Mouse (Mus musculus): ENCODE results near the gene Lrp4.

The Lrp4 gene

DNA sequence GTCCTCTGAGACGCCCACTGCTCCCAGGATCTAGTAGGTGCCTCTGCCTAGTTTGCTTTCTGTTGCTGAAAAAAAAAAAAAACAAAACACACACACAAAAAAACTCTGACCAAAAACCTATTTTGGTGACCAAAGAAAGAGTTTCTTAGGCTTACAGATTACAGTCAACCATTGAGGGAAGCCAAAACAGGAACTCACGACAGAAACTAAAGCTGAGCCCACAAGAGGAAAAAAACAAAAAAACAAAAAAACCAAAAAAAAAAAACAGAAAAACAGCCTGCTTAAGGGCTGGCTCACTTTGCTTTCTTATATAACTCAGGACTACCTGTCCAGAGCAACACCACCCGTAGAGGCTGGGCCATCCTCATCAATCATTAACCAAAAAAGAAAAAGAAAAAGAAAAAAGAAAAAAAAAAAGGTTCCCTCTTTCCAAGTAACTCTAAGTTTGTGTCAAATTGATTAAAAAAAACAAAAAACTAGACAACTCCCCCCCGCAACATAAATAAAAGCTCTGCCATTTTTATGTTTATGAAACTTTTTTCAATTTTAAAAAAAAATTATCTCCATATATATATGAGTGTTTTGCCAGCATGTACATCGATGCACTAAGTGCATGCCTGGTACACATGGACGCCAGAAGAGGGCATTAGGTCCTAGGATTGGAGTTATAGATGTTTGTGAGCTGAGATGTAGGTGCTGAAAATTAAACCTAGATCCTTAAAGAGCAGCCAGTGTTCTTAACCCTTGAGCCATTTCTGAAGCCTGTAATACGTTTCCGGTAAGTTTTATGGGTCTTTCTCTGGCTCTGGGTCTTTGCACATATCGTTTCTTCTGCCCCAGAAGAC lies 3.9 kb upstream of the Lrp4 start:
- DNase-seq (ENCODE audit: low read depth): no peak

DNA sequence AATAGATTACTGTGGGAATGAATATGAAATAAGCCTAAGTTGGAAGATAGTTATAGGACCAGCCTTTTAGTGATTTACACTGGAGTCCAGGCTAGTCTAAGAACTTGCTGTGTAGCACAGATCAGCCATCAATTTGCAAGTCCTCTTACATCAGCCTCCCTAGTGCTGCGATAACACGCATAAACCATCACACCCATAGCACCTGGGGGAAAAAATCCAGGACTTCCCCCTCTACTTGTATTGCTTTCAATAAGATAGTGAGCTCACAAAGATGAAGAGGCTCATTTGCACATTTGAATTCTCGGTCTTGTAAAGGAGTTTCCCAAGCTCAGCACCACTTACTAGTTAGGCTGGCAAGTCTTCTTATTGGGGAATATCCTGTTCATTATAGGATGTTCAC lies 2.9 kb upstream of the Lrp4 start:
- no peak for DNase-seq (ENCODE audit: low read depth)

DNA sequence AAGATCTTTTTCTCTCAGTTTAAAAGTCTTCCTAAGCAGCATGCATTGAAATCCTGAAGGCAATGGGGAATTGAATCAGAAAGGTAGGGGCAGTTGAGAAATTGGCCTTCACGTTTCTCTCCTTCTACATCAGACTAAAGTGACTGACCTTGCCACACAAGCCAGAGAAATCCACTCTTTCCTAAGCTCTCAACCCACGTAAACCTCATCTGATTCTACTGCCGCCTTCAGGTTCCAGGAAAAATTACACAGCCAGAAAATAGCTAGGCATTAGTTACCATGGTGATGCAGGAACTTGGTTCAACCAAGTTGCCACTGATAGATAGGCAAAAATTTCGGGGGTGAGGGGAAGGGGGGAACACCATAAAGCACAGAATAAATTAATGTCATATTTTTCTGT lies 1.5 kb upstream of the Lrp4 start:
- peak; percentile 45 for DNase-seq (ENCODE audit: low read depth)

DNA sequence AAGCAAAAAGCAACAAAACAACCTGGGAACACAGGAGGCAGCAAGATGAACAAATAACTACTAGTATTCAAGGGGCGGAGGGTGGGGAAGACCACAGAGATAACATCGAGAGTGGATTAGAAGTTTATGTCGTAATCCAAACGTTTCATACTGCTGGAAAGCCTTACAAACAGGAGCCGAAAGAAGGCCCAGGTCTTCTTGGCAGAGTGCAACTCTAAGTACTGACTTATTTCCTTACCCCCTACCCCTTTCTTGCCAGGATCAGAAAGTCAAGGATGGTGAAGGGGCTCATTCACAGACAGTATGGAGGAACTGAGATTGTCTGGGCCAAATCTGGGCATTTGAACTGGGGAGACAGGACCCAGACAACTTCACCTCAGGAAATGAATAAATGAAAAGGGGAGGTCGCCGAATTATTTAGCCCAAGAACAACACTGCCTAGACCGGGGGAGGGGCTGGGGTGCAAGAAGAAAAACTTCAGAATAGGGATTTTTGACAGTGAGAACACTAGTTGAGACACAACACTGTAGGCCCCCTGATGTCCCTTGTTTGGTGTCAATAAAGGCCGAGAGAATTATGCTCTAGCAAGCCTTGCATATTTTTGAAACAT lies 715 bp upstream of the Lrp4 start:
- DNase-seq (ENCODE audit: low read depth): no peak

DNA sequence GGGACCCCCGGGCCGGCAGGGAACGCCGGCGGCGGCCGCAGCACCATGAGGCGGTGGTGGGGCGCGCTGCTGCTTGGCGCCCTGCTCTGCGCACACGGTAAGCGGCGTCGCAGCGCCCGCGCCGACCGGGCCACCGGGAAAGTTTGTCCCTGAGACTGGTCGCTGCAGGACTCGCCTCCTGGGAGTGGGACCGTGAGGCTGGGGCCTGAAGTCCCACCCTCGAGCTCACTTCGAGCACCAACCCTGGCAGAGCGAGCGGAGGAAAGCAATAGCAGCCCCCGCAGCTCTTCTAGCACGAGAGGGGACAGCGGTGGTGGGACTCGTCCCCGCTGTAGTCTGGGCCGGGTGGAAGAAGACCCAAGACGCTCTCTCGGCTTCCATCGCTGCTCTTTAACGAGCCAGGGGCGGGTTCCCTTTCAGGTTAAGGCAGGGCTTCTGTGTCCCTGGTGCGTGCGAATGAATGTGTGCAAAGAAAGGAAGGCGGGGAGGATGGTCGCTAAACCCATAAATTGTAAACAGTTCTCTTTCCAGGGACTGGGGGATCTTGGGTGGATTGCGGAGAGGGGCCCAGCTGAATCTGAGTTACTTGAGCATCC lies 443 bp downstream of the Lrp4 start:
- DNase-seq (ENCODE audit: low read depth): no peak

DNA sequence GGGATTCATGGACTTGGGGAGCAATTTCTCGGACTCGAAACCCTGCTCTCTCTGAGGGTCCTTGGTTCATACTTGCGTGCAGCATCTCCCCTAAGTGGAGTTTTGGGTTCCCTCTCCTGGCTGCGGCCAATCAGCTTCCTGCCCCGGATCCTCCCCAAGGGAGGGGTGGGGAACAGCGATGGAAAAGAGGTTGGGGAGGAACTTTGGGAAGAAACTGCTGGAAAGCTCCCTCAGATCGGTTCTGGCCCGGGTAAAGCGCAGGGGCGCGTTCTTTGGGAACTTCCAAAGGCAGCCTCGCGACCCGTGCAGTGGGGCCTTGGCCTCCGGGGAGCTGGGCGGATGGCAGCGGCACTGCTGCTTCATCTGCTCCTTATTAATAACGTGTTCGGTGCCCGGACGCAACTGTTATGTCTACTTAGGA lies 951 bp downstream of the Lrp4 start:
- DNase-seq (ENCODE audit: low read depth): no peak

DNA sequence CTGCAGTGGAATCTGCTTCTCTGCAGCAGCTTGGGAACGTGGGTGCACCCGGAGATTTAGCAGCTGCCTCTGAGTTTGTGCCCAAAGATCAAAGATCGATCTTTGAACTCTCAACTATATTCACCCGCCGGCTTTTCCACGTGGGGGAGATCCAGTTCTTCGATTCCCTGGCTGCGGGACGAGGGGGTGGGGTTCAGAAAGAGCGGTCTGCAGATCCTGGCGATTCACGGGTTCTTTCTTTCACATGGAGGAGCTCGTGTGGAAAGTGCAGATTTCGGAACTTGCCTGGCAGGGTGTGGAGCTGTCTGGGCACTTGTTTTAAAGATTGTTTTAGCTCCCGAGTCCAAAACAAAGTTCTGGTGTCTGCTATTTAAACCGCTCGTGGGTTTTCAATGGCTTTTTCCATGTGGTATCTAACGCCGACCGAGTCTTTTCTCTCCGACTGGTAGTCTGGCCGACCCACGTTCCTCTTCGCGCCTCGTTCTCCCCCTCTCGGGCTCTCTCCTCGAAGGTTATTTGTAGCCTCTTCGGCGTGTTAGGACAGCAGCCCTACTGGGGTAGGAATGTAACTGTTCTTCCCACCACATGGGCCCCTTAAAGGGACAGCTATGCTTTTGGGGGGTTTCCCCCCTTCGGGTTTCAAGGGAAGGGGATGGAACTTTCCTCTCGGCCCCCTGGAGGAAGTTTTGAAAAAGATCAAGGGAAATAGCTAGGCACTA lies 1.5 kb downstream of the Lrp4 start:
- no peak for DNase-seq (ENCODE audit: low read depth)

DNA sequence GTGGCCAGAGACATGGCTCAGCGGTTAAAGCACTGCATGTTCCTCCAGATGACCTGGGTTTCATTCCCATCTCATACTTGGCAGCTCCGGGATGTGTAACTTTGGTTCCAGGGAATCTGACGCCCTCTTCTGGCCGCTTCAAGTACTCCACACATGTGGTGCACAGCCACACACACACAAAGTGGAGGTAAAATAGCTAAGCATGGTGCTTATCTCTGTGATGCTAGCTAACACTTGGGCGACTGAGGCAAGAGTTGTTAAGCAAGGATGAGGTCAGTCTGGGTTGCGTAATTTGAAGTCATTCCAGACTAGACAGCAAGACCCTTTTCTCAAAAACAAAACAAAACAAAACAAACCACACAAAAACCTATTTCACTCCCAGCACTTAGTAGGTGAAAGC lies 2.8 kb downstream of the Lrp4 start:
- DNase-seq (ENCODE audit: low read depth): no peak

DNA sequence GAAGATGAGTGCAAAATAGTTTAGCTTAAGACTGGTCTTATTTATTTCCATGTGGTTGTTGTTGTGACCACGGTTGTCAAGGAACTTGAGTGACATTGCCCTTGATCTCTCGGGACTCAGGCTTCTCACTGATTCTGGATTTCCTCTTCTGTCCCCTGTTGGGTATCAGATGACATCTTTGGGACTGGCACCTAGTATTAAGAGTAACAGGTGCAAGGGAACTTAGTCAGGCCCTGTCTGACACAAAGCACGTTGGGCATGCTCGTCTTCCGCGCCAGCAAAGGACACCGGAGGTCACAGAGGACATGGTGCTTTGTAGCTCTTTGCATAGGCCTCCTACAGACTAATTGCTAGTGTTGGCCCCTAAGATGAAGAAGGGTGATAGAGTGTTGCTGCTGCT lies 3.5 kb downstream of the Lrp4 start:
- DNase-seq (ENCODE audit: low read depth): no peak

DNA sequence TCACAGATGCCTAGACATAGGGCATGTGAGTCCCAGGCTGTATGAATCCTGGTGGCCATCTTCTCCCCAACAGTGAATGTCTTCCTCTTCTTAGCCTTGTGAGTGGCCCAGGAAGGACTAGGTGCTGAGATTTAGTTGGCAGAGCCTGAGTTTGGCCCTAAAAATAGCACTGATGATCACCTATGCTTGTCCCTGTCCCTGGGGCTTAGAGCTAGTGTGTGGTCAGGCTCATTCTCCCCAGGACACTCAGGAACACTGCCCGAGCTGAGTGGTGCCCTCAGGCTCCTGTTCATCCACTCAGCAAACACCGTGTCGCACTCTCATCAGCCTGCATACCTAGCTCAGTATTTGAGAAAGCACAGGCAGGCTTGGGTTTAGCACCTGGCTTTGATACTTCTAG lies 4.0 kb downstream of the Lrp4 start:
- no peak for DNase-seq (ENCODE audit: low read depth)

DNA sequence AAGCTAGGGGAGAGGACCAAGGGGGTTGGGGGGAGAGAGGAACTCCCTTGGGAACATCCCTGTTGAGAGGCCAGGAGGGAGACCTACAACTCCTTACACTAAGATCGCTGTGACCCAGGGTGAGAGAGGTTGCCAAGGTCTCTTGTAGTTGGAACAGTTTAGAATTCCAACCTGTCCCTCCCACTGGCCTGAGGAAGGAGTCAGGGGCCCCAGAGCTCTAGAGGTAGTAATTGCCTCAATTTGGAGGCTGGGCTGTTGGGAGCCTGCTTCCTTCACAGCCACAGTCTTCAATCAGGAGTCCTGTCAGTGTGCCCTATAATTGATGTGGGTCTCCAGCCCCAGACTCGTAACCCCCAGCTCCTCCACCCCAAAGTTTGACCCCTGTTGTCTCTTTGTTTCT lies 4.9 kb downstream of the Lrp4 start:
- no peak for DNase-seq (ENCODE audit: low read depth)

DNA sequence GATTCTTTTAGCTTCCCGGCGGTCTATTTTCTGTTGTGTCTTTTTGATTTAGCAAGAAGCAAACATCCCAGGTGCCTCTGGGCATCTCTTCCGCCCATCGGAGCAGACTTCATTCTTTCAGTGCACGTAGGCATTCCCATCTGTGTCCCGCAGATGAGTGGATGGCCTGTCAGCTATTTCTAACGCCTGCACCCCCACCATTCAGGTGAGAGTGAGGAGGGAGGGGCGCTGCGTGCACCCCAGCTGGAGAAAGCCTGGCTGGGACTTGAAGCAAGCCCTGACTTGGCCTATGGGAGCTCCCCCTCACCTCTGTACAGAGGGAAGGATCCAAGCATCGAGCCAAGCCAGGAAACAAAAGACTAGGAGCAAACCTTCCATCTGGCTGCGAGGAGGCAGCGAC lies 5.4 kb downstream of the Lrp4 start:
- DNase-seq (ENCODE audit: low read depth): no peak

DNA sequence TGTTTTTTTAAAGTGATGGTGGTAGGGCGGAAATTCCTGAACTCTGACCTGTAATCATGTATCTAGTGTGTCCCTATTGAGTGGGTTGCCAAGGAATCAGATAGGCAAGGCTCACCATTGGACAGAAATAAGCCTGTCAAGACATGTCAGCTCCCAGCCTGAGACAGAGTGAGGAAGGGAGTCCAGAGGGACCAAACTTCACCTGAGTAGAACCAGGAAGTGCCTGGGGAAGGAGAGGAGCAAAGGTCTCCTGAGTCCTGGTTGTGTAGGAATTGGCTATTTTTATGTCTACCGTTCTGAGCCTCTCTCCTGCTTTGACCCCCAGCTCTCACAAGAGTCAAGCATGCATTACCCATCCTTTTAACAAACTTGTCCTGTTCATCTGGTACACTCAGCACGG lies 8.6 kb downstream of the Lrp4 start:
- no peak for DNase-seq (ENCODE audit: low read depth)

DNA sequence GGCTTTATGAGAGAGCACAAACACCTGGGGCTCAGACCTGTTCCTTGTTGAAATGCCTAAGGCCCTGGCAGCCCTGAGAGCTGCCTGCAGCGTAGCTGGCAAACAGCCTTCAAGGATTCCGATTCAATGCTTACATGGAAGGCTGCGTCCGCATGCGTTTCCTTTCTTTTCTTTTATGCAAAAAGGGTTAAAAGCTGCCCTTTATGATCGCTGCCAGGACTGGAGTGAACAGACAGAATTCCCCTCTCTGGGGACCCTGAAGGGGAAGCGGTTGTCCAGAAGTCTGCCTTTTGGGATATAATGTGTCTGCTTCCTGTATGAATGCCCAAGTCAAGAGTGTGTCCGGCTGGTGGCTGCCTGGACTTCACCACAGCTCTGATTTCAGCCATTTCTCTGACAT lies 10.3 kb downstream of the Lrp4 start:
- no peak for DNase-seq (ENCODE audit: low read depth)

DNA sequence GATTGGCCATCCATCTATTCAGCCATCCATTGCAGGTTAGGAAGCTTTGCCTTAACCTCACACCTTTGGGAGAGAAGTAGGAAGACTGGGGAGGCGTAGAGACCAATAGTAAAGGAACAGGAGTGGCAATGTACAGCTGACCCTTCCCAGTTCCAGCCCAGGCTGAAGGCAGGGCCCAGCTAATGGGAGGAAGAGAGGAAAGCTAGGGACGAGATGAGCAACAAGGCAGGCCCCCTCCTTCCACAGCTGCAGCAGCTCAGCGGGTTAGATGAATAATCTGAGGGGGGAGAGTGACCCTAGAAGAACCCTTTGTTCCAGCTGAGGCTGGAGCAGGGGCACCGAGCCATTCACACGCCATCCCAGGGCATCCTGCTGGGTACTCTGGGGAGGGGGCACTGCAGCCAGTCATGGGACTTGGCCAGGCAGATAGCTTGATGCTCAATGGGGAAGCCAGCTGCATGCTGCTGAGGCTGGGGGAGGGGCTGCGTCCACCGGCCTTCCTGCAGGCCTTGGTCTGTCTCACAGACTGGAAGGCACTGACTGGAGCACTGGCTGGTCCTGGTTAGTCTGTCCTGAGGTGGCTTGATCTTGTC lies 12.8 kb downstream of the Lrp4 start:
- DNase-seq (ENCODE audit: low read depth): no peak

DNA sequence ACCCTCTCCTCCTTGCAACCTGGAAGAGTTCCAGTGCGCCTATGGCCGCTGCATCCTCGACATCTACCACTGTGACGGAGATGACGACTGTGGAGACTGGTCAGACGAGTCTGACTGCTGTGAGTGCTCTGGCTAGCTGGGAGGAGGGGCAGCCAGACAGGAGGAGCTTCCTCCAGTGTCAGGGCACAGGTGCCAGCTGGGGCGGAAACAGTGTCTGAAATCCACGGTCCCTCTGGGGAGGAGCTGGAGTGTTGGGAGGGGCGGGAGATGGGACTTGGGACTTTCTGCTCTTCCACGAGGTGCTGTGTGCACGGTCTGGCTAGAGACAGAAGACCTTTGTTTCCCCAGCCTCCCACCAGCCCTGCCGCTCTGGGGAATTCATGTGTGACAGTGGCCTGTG lies 17.0 kb downstream of the Lrp4 start:
- no peak for DNase-seq (ENCODE audit: low read depth)

DNA sequence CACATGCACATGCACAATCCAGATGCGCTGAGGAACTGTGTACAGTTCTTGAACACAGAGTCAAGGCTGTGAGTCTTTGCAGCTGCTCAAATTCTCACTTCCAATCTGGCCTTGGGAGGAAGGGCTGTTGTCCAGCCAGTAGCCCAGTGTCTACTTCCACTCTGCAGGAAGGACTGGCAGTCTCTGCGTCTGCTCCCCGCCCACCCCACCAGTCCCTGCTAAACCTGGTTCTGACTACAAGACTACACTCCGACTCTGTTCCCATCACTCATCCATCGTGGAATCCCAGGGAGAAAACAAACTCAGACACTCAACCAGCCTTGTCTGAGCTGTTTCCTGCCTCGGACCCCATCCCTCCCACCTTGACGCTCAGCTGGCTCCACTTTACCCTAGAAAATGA lies 18.5 kb downstream of the Lrp4 start:
- DNase-seq (ENCODE audit: low read depth): peak; percentile 38

DNA sequence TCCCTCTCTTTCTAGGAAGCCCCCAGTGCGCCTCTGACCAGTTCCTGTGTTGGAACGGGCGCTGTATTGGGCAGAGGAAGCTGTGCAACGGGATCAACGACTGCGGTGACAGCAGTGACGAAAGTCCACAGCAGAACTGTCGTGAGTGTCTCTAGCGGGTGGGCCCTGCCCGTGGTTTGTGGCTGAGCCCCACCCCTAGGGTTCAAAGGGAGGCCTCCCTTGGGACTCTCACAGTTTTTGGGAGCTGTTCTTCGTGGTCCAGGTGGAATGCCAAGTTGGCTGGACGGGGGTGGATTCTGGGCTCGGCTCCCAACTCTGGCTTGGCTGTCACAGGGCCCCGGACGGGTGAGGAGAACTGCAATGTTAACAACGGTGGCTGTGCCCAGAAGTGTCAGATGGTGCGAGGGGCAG lies 18.9 kb downstream of the Lrp4 start:
- DNase-seq (ENCODE audit: low read depth): peak; percentile 63

DNA sequence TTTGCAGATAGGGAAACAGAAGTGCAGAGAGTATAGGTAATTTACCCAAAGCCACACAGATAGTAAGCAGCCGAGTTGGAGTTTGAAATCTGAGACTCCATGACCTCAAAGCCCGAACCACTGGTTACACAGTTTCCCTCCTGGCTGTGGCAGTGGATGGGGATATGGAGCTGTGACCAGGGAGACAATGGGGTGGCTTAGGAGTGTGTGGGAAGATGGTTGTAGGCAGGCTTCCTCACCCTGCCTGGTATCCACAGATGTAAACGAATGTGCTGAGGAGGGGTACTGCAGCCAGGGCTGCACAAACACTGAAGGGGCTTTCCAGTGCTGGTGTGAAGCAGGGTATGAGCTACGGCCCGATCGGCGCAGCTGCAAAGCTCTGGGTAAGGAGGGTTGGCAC lies 19.5 kb downstream of the Lrp4 start:
- DNase-seq (ENCODE audit: low read depth): no peak

DNA sequence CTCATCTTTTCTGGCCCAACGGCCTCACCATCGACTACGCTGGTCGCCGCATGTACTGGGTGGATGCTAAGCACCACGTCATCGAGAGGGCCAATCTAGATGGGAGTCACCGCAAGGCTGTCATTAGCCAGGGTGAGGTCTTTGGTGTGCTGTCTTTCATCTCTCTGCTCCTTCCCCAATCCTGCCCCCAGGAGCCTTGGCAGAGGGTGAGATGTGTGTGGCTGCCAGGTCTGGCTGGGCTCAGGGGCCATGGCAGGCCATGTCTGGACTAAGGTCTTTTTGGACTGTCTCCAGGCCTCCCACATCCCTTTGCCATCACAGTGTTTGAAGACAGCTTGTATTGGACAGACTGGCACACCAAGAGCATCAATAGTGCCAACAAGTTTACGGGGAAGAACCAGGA lies 23.1 kb downstream of the Lrp4 start:
- DNase-seq (ENCODE audit: low read depth): no peak

DNA sequence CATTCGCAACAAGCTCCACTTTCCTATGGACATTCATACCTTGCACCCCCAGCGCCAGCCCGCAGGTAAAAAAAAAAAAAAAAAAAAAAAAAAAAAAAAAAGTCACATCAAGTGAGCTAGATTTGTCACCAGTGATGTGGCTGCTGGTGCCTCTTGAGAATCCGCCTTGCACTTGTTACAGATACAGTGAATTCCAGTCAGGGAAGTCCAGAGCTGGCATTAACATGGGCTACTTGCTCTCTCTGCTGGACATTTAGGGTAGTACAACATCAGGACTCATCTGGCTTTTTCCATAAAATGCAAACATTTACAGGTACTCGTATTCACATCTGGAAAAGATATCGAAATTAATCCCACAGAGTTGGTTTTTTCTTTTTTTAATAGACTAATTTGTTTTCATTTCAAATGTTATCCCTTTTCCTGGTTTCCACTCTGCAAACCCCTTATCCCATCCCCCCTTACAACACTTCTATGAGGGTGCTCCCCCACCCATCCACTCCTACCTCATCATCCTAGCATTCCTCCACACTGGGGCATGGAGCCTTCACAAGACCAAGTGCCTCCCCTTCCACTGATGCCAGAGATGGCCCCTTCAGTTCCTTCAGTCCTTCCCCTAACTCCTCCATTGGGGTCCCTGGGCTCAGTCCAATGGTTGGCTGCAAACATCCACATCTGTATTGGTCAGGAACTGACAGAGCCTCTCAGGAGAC lies 23.6 kb downstream of the Lrp4 start:
- DNase-seq (ENCODE audit: low read depth): peak; percentile 53

DNA sequence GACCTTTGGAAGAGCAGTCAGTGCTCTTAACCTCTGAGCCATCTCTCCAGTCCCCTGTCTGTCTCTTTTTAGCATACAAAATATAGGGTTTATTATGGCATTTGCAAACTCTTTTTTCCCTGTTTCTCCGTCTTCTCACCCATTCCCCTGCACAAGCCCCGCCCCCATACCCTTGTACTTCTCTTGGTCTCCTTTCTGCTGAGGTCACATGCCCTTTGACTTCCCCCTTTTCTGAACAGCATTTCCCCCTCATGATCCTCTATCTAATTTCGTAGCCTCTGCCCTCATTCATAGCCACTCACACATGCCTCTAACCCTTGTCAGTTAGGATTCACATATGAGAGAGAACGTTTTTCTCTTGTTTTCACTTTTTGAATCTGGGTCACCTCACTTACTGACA lies 27.4 kb downstream of the Lrp4 start:
- DNase-seq (ENCODE audit: low read depth): no peak
